ENCODE assay signal across 10 mouse cellular contexts in genomic region chr11:40394864-40395266, GRCm38 (mm10).
DNase-seq lines count a peak whose midpoint lies in the region.
"Had no signal": no experiment of that assay in that cellular context is flagged by ENCODE, and none has a peak within 500 bp of the region (broad histone marks: within the 10 kb centered on the region; RNA-seq: fewer than 3 reads in every experiment).

No protein-coding gene starts in this region.

- peak; percentile 24 for DNase-seq in retina, postnatal 1 day
- DNase-seq in retina, embryonic 14.5 days (ENCODE audit: low spot score) = no peak
- DNase-seq in forelimb bud, embryonic 11.5 days (ENCODE audit: low read depth, low spot score) = peak; percentile 41
- DNase-seq in mesoderm, embryonic 11.5 days (ENCODE audit: low read depth, low spot score) = peak; percentile 50
- no peak for DNase-seq in cerebellum, adult 11-12 months
- DNase-seq in spleen, postnatal 36 days (ENCODE audit: low spot score in 2 of 2) = no peak
- DNase-seq in kidney, postnatal 36 days = no peak
- DNase-seq in urinary bladder, postnatal 4 days (ENCODE audit: low spot score in 2 of 2) = no peak
- DNase-seq: kidney, adult 9 months; lung, postnatal 4 days had no signal

Comparison
In these comparisons a context has a peak if more than half of its experiments do, and no peak if none do; other contexts are left out.
1. DNase-seq: peak in retina, postnatal 1 day (single experiment), forelimb bud, embryonic 11.5 days (single experiment) and mesoderm, embryonic 11.5 days (single experiment); none in retina, embryonic 14.5 days (single experiment), cerebellum, adult 11-12 months (single experiment), spleen, postnatal 36 days (0 of 2), kidney, postnatal 36 days (0 of 2) and urinary bladder, postnatal 4 days (0 of 2).